Mouse (Mus musculus) retina, embryonic 14.5 days (tissue): ENCODE measurements around the gene Treh.
A peak's percentile ranks its signal among the peaks of the same experiment; 100 is the strongest.

ENCODE experiments used
- DNase-seq: peaks from one replicate; pipeline ENCODE4 v3.0.0-alpha.2; 2015; ENCODE audit warnings: low spot score

The Treh gene

DNA sequence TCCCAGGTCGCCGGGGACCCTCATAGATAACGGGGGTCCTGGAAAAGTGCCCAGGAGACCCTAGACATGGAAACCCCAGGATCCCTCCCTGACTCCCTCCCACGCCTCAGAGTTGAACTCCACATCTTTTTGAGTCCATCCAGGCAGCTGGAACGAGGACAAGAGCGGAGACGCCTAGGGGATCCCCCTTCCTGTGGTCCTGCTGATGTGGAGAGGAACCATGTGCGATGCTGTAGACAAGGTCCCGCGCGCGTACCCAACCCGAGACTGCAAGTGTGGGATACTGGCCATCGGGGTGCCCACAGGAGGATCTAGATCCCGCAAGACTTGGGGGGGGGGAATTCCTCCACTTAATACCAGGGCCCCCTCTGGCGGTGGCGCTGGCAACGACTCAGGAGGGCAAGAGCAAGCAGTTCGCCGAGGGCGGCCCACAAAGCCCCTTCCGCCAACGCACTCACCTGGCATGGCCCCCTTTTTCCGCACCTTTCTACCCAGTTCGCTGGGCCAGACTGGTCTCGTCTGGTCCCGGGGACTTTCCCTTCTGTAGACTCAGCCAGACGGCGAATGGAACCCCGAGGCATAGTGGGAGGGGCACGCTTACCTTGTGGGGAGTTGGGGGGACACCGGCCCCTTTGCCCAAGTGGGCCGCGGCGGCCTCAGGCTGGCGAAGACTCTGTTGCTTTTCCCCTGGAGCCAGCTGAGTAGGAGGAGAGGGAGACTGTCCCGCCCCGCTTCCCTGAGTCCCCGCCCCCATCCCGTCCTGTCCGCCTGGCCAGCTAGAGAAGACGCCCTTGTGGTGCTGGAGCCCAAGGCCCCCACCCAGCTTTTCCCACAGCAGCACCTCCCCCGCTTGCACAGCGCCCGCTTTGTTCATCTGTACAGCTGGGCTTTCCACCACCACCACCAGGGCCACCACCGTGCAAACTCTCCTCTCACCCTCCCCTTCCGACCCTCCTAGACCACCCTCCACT lies 61.8 kb downstream of the Treh start, which contains the start of gene Phldb1:
TSS of gene Phldb1 (minus strand) at position 675 of the 971 bp plus-strand sequence.
- DNase-seq: peak; percentile 70

DNA sequence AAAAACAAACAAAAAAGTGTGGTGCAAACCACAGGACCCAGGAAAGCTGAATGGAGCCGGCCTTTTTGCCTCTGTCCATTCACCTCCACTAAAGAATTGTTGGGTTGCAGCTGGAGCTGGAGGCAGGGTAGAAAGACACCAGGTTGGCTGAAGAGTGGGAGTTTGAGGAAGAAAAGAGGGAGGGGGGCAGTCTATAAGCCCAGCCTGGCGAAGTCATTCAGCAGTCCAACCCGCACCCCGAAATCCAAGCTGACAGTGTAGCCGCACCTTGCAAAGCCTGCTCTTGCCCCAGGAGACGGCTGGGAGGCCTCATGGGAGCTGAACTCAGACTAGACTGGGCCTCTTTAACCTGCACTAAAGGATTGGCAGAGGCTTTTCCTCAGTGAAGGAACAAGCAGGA lies 62.9 kb downstream of the Treh start:
- DNase-seq: no peak
